Mouse (Mus musculus) heart, postnatal 0 days (tissue): ENCODE measurements around the gene Tbc1d9b. TPM values are rescaled to one million over a fixed set of nuclear protein-coding genes. Genes with fewer than 3 reads are reported as not detected.

Experiments used
- ATAC-seq: fragments of 200-750 bp; cut with Nextera tagmentation; 2 replicates; pipeline ENCODE4 v1.8.0; 2017; ENCODE audit warnings: low read depth, moderate number of reproducible peaks, moderate library complexity; ENCODE audit not compliant: insufficient read depth
- DNase-seq: peaks from one replicate; pipeline ENCODE4 v3.0.0-alpha.2; 2016; ENCODE audit warnings: low spot score
- H3K27ac ChIP-seq: fragments of 300-500 bp; sonication (generic); 2 replicates; pipeline ENCODE4 v1.5.1; 2014; ENCODE audit warnings: low read depth, mild to moderate bottlenecking
- H3K27me3 ChIP-seq: fragments of 300-500 bp; sonication (generic); 2 replicates; pipeline ENCODE4 v1.6.1; 2014; ENCODE audit warnings: low read length, mixed read lengths; ENCODE audit not compliant: control insufficient read depth, insufficient read depth
- H3K36me3 ChIP-seq: fragments of 300-500 bp; sonication (generic); replicated peaks from 2 replicates; pipeline ENCODE4 v1.6.1; 2014; ENCODE audit warnings: low read length, mixed read lengths; ENCODE audit not compliant: control insufficient read depth, insufficient read depth
- H3K4me1 ChIP-seq: fragments of 300-500 bp; sonication (generic); 2 replicates; pipeline ENCODE4 v1.6.1; 2014; ENCODE audit warnings: antibody characterized with exemption; ENCODE audit not compliant: control insufficient read depth, insufficient read depth
- H3K4me2 ChIP-seq: fragments of 300-500 bp; sonication (generic); 2 replicates; pipeline ENCODE4 v1.6.1; 2014; ENCODE audit warnings: low read depth, mild to moderate bottlenecking, low read length, moderate library complexity
- H3K4me3 ChIP-seq: fragments of 300-500 bp; sonication (generic); 2 replicates; pipeline ENCODE4 v1.5.1; 2014; ENCODE audit warnings: low read depth, low read length
- H3K9ac ChIP-seq: fragments of 300-500 bp; sonication (generic); replicated peaks from 2 replicates; pipeline ENCODE4 v1.6.1; 2014; ENCODE audit warnings: low read depth, low read length, mixed read lengths
- H3K9me3 ChIP-seq: fragments of 300-500 bp; sonication (generic); replicated peaks from 2 replicates; pipeline ENCODE4 v1.6.1; 2016; ENCODE audit warnings: low read length; ENCODE audit not compliant: control insufficient read depth
- CTCF ChIP-seq: IDR thresholded peaks from 2 replicates; pipeline ENCODE4 v1.5.1; 2016; ENCODE audit warnings: antibody characterized with exemption, control low read depth, low read depth
- EP300 ChIP-seq: IDR thresholded peaks from 2 replicates; pipeline ENCODE4 v1.6.1; 2016; ENCODE audit warnings: antibody characterized with exemption, low read depth
- WGBS: fragments of 180-500 bp; shearing (Covaris S2); extraction: QIAGEN DNeasy Blood & Tissue Kit; methylation state at CpG from one replicate; pipeline ENCODE4 v1.1.7; 2014; 5-methylcytosine and 5-hydroxymethylcytosine counted together
- polyA plus RNA-seq: library from polyadenylated mRNA; unstranded; fragments of >200 nt; fragmentation: Nextera tagmentation; extraction: Ambion mirVana; gene quantifications from 2 replicates; pipeline ENCODE4 v1.2.1, GENCODE M21; 2015
- total RNA-seq: library from RNA; depleted of rRNA; stranded (reverse); fragments of >200 nt; gene quantifications from 2 replicates; pipeline ENCODE4 v1.2.3, GENCODE M21; 2014; ENCODE audit warnings: low replicate concordance

The Tbc1d9b gene
- total and polyA plus RNA-seq, 2 experiments from 2014 or later = 18.4 to 37.6 TPM

DNA sequence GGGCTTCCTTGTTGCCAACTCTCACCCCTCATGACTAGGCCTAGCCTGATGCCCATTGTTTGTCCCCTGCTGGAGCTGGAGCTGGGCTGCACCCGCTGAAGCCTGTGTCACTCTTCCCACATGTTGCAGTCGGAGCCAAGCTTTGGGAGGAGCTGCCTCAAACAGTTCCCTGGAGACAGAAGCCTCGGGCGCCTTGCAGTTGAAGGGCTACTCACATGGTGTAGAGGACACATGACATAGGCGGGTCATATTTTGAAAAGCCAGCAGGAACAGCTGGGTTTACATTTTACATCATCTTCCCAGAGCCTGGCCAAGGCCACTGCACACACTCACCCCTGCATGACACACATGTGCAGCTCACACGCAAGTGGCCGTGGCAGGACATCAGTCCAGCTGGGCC is 18.0 kb downstream of the Tbc1d9b start:
- ATAC-seq (no peak), DNase-seq (peak; percentile 25)
- H3K4me1 ChIP-seq = peaks cover 14% of the 10 kb centered on the region
- TF ChIP-seq EP300 = no peak
- TF ChIP-seq CTCF = no peak
- H3K4me3 ChIP-seq = no peak overlapping the region
- H3K4me2 ChIP-seq = no peak overlapping the region
- 75% methylated on average over 7 of the region's 7 CpGs for WGBS
- no peak overlapping the region for H3K27ac ChIP-seq
- no peaks in the 10 kb centered on the region for H3K9me3 ChIP-seq
- no peak overlapping the region for H3K9ac ChIP-seq
- peaks cover 84% of the 10 kb centered on the region for H3K36me3 ChIP-seq
- H3K27me3 ChIP-seq = no peaks in the 10 kb centered on the region

DNA sequence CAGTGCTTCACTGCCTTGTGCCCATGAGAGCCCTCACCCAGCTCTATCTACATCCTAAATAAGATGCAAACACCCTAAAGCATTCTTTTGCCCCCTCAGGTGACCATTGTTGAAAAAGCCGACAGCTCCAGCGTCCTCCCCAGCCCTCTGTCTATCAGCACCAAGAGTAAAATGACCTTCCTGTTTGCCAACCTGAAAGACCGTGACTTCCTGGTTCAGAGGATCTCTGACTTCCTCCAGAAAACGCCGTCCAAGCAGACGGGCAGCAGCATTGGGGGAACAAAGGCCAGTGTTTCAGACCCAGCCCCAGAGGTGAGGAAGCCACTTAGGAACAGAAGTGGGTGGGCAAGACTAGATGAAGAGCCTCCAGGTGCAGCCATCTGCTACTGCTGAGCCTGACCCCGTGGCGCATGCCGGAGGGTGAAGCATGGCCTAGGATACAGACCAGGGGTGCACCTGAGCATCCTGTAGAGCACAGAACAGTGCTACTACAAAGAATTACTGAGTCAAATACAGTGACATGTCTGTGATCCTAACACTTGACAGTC is 18.5 kb downstream of the Tbc1d9b start:
- Histone ChIP-seq H3K4me2 (no peak overlapping the region), H3K27me3 (no peaks in the 10 kb centered on the region), H3K9me3 (no peaks in the 10 kb centered on the region), H3K36me3 (peaks cover 88% of the 10 kb centered on the region), H3K4me1 (peaks cover 14% of the 10 kb centered on the region), H3K4me3 (no peak overlapping the region), H3K9ac (no peak overlapping the region), H3K27ac (no peak overlapping the region)
- ATAC-seq (no peak), DNase-seq (no peak)
- WGBS = 84% methylated on average over 9 of the region's 9 CpGs
- TF ChIP-seq CTCF (no peak), EP300 (no peak)

DNA sequence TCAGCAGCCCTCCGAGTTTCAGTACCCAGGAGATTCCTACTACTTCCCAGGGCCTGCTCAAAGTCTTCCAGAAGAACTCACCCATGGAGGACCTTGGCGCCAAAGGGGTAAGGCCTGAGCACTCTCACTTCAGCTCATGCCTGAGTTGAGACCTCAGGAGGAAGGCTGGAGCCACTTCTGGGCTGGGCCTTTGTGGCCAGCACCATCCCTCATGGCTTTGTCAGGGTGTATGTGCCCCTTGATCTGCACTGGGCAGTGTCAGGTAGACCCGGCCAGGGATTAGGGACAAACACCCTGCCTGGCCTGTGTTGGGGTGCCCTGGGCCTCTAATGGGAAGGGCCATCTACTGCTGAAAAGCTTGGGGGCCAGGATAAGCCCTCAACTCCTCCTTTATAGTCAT is 20.2 kb downstream of the Tbc1d9b start:
- Histone ChIP-seq H3K27me3 (no peaks in the 10 kb centered on the region), H3K36me3 (peaks cover 85% of the 10 kb centered on the region), H3K4me1 (peaks cover 14% of the 10 kb centered on the region), H3K9ac (no peak overlapping the region), H3K9me3 (no peaks in the 10 kb centered on the region), H3K4me3 (no peak overlapping the region), H3K27ac (no peak overlapping the region), H3K4me2 (no peak overlapping the region)
- DNase-seq (no peak), ATAC-seq (no peak)
- no peak for TF ChIP-seq CTCF
- TF ChIP-seq EP300 = no peak
- WGBS = 75% methylated on average over 3 of the region's 3 CpGs

DNA sequence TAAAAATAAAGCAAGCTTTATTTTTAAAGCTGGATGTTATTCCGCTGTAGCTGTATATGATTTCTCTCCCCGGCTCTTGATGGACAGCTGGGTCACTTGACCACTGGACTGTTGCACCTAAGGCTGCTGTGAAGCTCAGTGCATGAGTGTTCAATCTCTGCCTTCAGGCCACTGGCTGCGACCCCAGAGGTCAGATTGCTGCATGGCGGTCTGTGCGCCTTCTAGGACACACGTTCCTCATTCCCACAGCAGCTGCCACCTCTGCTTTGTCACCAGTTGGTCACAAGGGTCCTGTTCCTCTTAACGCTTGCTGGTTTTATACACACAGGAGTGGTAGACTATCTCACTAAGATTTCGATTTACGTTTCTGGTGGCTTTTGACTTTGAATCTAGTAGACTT is 23.0 kb downstream of the Tbc1d9b start:
- Histone ChIP-seq H3K36me3 (peaks cover 95% of the 10 kb centered on the region), H3K27ac (no peak overlapping the region), H3K4me2 (no peak overlapping the region), H3K4me3 (no peak overlapping the region), H3K4me1 (no peaks in the 10 kb centered on the region), H3K27me3 (no peaks in the 10 kb centered on the region), H3K9ac (no peak overlapping the region), H3K9me3 (no peaks in the 10 kb centered on the region)
- DNase-seq (no peak), ATAC-seq (no peak)
- 76% methylated on average over 9 of the region's 9 CpGs for WGBS
- TF ChIP-seq EP300 (no peak), CTCF (no peak)

- no peaks in the 10 kb centered on the region for H3K4me1 ChIP-seq
- TF ChIP-seq CTCF (no peak), EP300 (no peak)
- no peak overlapping the region for H3K9ac ChIP-seq
- no peaks in the 10 kb centered on the region for H3K9me3 ChIP-seq
- no peaks in the 10 kb centered on the region for H3K27me3 ChIP-seq
- no peak overlapping the region for H3K4me2 ChIP-seq
- WGBS = 70% methylated on average over 12 of the region's 12 CpGs
- DNase-seq = no peak
- no peak overlapping the region for H3K4me3 ChIP-seq
- H3K36me3 ChIP-seq = peaks cover 95% of the 10 kb centered on the region
- ATAC-seq = no peak
- no peak overlapping the region for H3K27ac ChIP-seq
Measured at GRCm38 (mm10) chr11:50154777-50155520, 23.8 kb downstream of the Tbc1d9b start.
